27 mouse cellular contexts compared by ENCODE assay signal in genomic region chr6:34641081-34641480, GRCm38 (mm10). TPM values are rescaled to one million over a fixed set of nuclear protein-coding genes. Genes with fewer than 3 reads are reported as not detected.
DNase-seq lines count a peak whose midpoint lies in the region; ATAC-seq and TF ChIP-seq lines count a peak whose summit lies in the region.
"Had no signal": no experiment of that assay in that cellular context is flagged by ENCODE, and none has a peak within 500 bp of the region (broad histone marks: within the 10 kb centered on the region; RNA-seq: fewer than 3 reads in every experiment).

No protein-coding gene starts in this region.

- H3K9ac ChIP-seq in heart, embryonic 15.5 days, result no peak overlapping the region
- H3K9ac ChIP-seq in stomach, embryonic 14.5 days (replicated peaks; ENCODE audit: low read depth, low read length), result no peak overlapping the region
- H3K9ac ChIP-seq in stomach, postnatal 0 days (ENCODE audit: low read length), result no peak overlapping the region
- no peak overlapping the region for H3K9ac ChIP-seq in intestine, embryonic 16.5 days (ENCODE audit: low read depth, low read length)
- H3K9ac ChIP-seq: forebrain, embryonic 15.5 days; hindbrain, embryonic 12.5 days; limb, embryonic 12.5 days; liver, postnatal 0 days; neural tube, embryonic 13.5 days had no signal

- no peak for TF ChIP-seq CTCF in stomach, postnatal 0 days (IDR thresholded peaks at IDR 0.05; ENCODE audit: low read depth)

- no peak for DNase-seq in heart, adult 18-20 months
- no peak for DNase-seq in stomach, postnatal 0 days (ENCODE audit: low spot score)
- DNase-seq in thymus, postnatal 4 days, result no peak
- DNase-seq in heart, postnatal 10 days, result no peak
- DNase-seq: adrenal gland, adult 2 months; adrenal gland, postnatal 36 days; cerebellum, adult 2 months; cerebellum, postnatal 14 days; heart, postnatal 36 days; kidney, adult 8-10 months; liver, postnatal 0 days; right cerebral cortex, postnatal 4 days; thymus, postnatal 14 days had no signal

- ATAC-seq in heart, embryonic 15.5 days (replicated peaks; ENCODE audit: insufficient number of reproducible peaks, insufficient read depth, low FRiP score, low read depth), result no peak
- ATAC-seq in stomach, embryonic 14.5 days (ENCODE audit: insufficient number of reproducible peaks, insufficient read depth, low FRiP score, low read depth), result no peak
- ATAC-seq in stomach, postnatal 0 days (ENCODE audit: low FRiP score, low TSS enrichment), result no peak
- ATAC-seq in intestine, embryonic 16.5 days, result no peak
- no peak for ATAC-seq in erythroblast, adult 5-6 weeks (replicated peaks; ENCODE audit: low FRiP score, poor library complexity, severe bottlenecking)
- ATAC-seq: CD4-positive, CD25-positive, alpha-beta regulatory T cell, adult 4 months; forebrain, embryonic 15.5 days; liver, postnatal 0 days; midbrain, embryonic 16.5 days had no signal

- intact Hi-C loops in heart, postnatal 10 days (cut with DNase I), result no loop called here

- H3K4me1 ChIP-seq in heart, embryonic 15.5 days (replicated peaks), result peaks cover 33% of the 10 kb centered on the region
- peaks cover 28% of the 10 kb centered on the region for H3K4me1 ChIP-seq in stomach, embryonic 14.5 days (ENCODE audit: control insufficient read depth, insufficient read depth, low read length)
- H3K4me1 ChIP-seq in stomach, postnatal 0 days (replicated peaks; ENCODE audit: control insufficient read depth, insufficient read depth), result 0 out of 2 replicates have a peak, but pooled peaks cover 8% of the 10 kb centered on the region
- peaks cover 15% of the 10 kb centered on the region; the same call in 1 of the 2 replicates for H3K4me1 ChIP-seq in intestine, embryonic 16.5 days (ENCODE audit: control insufficient read depth, insufficient read depth, low read length)

- no peak overlapping the region for H3K4me3 ChIP-seq in heart, embryonic 15.5 days
- no peak overlapping the region for H3K4me3 ChIP-seq in stomach, embryonic 14.5 days (ENCODE audit: low read depth, low read length)
- H3K4me3 ChIP-seq in stomach, postnatal 0 days (ENCODE audit: low read depth, low read length), result no peak overlapping the region
- no peak overlapping the region for H3K4me3 ChIP-seq in intestine, embryonic 16.5 days (ENCODE audit: low read length)
- H3K4me3 ChIP-seq: forebrain, embryonic 10.5 days; forebrain, embryonic 15.5 days; hindbrain, embryonic 12.5 days; left cerebral cortex, adult 2 months; limb, embryonic 12.5 days; neural tube, embryonic 13.5 days had no signal

- H3K36me3 ChIP-seq in heart, embryonic 15.5 days, result no peaks in the 10 kb centered on the region
- no peaks in the 10 kb centered on the region for H3K36me3 ChIP-seq in stomach, embryonic 14.5 days (ENCODE audit: control insufficient read depth, insufficient read depth, low read length)
- H3K36me3 ChIP-seq in stomach, postnatal 0 days (ENCODE audit: control insufficient read depth, insufficient read depth, low read length), result no peaks in the 10 kb centered on the region
- H3K36me3 ChIP-seq in intestine, embryonic 16.5 days (ENCODE audit: control insufficient read depth, insufficient read depth, low read length), result no peaks in the 10 kb centered on the region
- H3K36me3 ChIP-seq: forebrain, embryonic 10.5 days; forebrain, embryonic 15.5 days; hindbrain, embryonic 12.5 days; limb, embryonic 12.5 days; neural tube, embryonic 13.5 days had no signal

- no peaks in the 10 kb centered on the region for H3K9me3 ChIP-seq in heart, embryonic 15.5 days (replicated peaks)
- H3K9me3 ChIP-seq in stomach, embryonic 14.5 days (ENCODE audit: control insufficient read depth, low read depth, low read length), result no peaks in the 10 kb centered on the region
- H3K9me3 ChIP-seq in stomach, postnatal 0 days (ENCODE audit: control insufficient read depth, low read length), result no peaks in the 10 kb centered on the region
- H3K9me3 ChIP-seq in intestine, embryonic 16.5 days (ENCODE audit: control insufficient read depth, low read length), result no peaks in the 10 kb centered on the region
- H3K9me3 ChIP-seq: forebrain, embryonic 10.5 days; forebrain, embryonic 15.5 days; hindbrain, embryonic 12.5 days; limb, embryonic 12.5 days; neural tube, embryonic 13.5 days had no signal

- no peak for TF ChIP-seq EP300 in stomach, postnatal 0 days (optimal IDR thresholded peaks at IDR 0.05)

- H3K4me2 ChIP-seq in heart, embryonic 15.5 days, result no peak overlapping the region
- no peak overlapping the region for H3K4me2 ChIP-seq in stomach, embryonic 14.5 days (replicated peaks; ENCODE audit: low read depth, low read length)
- H3K4me2 ChIP-seq in stomach, postnatal 0 days (replicated peaks; ENCODE audit: low read depth), result no peak overlapping the region
- no peak overlapping the region for H3K4me2 ChIP-seq in intestine, embryonic 16.5 days (ENCODE audit: low read depth, low read length)
- H3K4me2 ChIP-seq: forebrain, embryonic 15.5 days; hindbrain, embryonic 12.5 days; limb, embryonic 12.5 days; midbrain, embryonic 11.5 days; neural tube, embryonic 13.5 days had no signal

- no peaks in the 10 kb centered on the region for H3K27me3 ChIP-seq in heart, embryonic 15.5 days
- no peaks in the 10 kb centered on the region for H3K27me3 ChIP-seq in stomach, embryonic 14.5 days (ENCODE audit: control insufficient read depth, insufficient read depth, low read length)
- H3K27me3 ChIP-seq in stomach, postnatal 0 days (ENCODE audit: control insufficient read depth, insufficient read depth, low read length), result no peaks in the 10 kb centered on the region
- no peaks in the 10 kb centered on the region for H3K27me3 ChIP-seq in intestine, embryonic 16.5 days (replicated peaks; ENCODE audit: control insufficient read depth, insufficient read depth, low read length)
- H3K27me3 ChIP-seq: forebrain, embryonic 15.5 days; hindbrain, embryonic 12.5 days; limb, embryonic 12.5 days; neural tube, embryonic 13.5 days had no signal

- peak overlapping the region; percentile 44; the same call in 1 of the 2 replicates for H3K27ac ChIP-seq in heart, embryonic 15.5 days
- peak overlapping the region; percentile 77 for H3K27ac ChIP-seq in stomach, embryonic 14.5 days (ENCODE audit: low read length)
- no peak overlapping the region for H3K27ac ChIP-seq in stomach, postnatal 0 days (replicated peaks)
- H3K27ac ChIP-seq in intestine, embryonic 16.5 days (ENCODE audit: low read length), result 0 out of 2 replicates have a peak overlapping the region, but pooled peaks have one; percentile 11
- H3K27ac ChIP-seq: forebrain, embryonic 10.5 days; forebrain, embryonic 15.5 days; hindbrain, embryonic 12.5 days; kidney, postnatal 0 days; left cerebral cortex, adult 2 months; limb, embryonic 12.5 days; neural tube, embryonic 13.5 days had no signal

RNA-seq across cellular contexts. Expression of gene Cald1, which starts 42.8 kb away (rescaled TPM):
- polyA plus RNA-seq in heart, embryonic 15.5 days (2015; fragmentation: Nextera tagmentation; extraction: Ambion mirVana), result 164 TPM in 2 replicates
- 10 to 100 TPM; 48.0 to 48.9 TPM for total RNA-seq in heart, adult 18-20 months (2021)
- 366 and 368 TPM in 2 replicates for polyA plus RNA-seq in stomach, embryonic 14.5 days (2014; fragmentation: Nextera tagmentation; extraction: Ambion mirVana)
- 199 and 301 TPM in 2 replicates for polyA plus RNA-seq in stomach, postnatal 0 days (2015; fragmentation: Nextera tagmentation; extraction: Ambion mirVana)
- 283 and 336 TPM in 2 replicates for polyA plus RNA-seq in intestine, embryonic 16.5 days (2015; fragmentation: Nextera tagmentation; extraction: Ambion mirVana)
- total RNA-seq in erythroblast, adult 5-6 weeks (2015; ENCODE audit: low replicate concordance), result 1.2 TPM in 1 of 2 replicates, not detected in the other
- total RNA-seq in erythroblast, adult 5-6 weeks (2017; ENCODE audit: low replicate concordance), result 0.26 TPM in 1 of 2 replicates, not detected in the other
- total RNA-seq in heart, postnatal 10 days (2021), result 10 to 100 TPM; 88.0 to 92.1 TPM
